Mouse (Mus musculus) spleen, adult 18-20 months (tissue): Measurements from ENCODE around the gene Ftsj3.

ENCODE experiments used
- DNase-seq, 2 experiments: peaks; one replicate each; pipeline ENCODE4 v3.0.0; 2022; ENCODE audit warnings: mixed read lengths in 2 of 2

Gene Ftsj3

GRCm38 (mm10) chr11:106255685-106256451, at the start of gene Ftsj3, which contains the start of gene Psmc5:
Ftsj3 (minus strand) TSS chr11:106256079.
Psmc5 (plus strand) TSS chr11:106256154.
- DNase-seq = peak; percentile 94 to 99

DNA sequence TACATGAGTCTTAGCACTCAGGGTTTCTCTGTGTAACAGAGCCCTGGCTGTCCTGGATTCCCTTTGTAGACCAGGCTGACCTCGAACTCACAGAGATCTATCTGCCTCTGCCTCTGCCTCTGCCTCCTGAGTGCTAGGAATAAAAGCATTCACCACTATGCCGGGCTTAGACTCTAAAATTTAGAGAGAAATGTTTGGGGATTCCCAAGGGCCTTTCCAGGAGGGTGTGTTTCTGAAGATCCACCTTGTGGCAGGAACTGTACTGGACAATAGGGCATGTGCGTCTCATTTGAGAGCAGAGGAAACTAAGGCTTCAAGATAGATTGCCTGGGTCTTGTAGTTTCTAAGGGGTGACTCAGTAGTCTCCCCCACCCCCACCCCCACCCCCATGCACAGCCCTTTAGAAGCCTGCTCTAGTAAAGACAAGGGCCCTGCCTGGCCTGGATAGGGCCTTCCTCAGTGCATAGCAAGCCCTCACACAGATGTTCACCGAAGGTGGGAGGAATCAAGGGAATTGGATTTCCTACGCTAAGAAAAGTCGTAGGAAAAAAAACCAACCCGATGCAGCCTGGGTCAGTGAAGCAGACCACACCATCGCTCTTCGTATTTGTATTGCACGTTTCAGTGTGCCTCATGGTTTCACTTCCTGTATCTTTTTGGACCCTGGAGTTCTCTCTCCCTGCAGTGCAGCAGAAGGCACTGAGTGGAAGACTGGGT, 49.6 kb upstream of the Ftsj3 start:
- DNase-seq = peak; percentile 40 to 51

DNA sequence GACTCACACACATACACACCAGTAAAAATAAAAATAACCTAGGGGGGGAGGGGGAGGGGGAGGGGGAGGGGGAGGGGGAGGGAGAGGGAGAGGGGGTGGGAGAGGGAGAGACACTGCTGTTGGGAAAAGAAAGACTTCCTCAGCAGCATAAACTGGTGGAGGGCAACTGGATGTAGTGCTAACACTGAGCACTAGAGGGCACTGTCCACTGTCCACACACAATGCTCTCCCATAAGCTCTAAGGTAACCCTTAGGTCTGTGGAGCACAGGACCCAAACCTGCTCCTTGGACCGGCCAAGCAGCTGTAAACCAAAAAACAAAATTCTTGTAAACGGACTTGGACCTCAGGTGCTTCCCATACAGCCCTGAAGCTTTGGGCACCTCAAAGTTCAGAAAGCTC, 46.8 kb upstream of the Ftsj3 start:
- DNase-seq = peak; percentile 57 to 77

- DNase-seq = no peak
Measured at GRCm38 (mm10) chr11:106301765-106302164, 45.9 kb upstream of the Ftsj3 start, which contains the start of gene Gh. Gh (minus strand) TSS chr11:106301865.

- no peak for DNase-seq
Measured at GRCm38 (mm10) chr11:106291861-106292260, 36.0 kb upstream of the Ftsj3 start.

DNA sequence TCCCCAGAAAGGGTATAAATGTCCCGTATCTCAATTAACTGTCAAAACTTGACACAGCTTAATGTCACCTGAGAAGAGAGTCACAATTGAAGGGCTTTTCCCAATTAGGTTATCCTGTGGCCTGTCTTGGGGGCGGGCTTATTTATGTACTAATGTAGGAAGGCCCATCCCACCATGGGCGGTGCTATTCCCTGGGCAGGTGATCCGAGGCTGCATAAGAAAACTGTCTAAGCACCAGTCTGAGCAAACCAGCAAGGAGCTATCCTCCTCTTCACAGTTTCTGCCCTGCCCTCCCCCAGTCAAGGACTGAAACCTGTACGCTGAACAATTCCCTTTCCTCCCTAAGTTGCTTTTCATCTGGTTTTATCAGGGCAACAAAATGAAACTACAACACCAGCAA, 34.5 kb upstream of the Ftsj3 start:
- DNase-seq = no peak

DNA sequence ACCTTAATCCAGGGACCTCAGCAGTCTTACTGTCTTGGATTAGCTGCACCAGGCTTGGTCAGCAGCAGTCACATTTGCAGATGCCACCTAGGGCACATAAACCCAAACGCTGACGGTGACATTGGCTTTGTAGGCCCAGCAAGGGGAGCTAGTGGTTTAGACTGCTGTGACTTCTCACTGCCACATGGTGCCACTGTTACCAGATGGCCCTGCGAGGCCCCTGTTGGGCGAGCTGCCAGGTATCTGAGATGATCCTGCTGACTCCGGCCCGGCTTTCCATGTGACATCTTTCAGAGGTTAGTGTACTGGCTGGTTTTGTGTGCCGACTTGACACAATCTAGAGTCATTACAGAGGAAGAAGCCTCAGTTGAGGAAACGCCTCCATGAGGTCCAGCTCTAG, 33.5 kb upstream of the Ftsj3 start:
- no peak for DNase-seq

- no peak for DNase-seq
Measured at GRCm38 (mm10) chr11:106286987-106287386, 31.1 kb upstream of the Ftsj3 start.

- DNase-seq = no peak
Measured at GRCm38 (mm10) chr11:106286206-106286605, 30.3 kb upstream of the Ftsj3 start.

GRCm38 (mm10) chr11:106284126-106284525, 28.2 kb upstream of the Ftsj3 start:
- no peak for DNase-seq

- DNase-seq = no peak
Measured at GRCm38 (mm10) chr11:106283371-106283770, 27.5 kb upstream of the Ftsj3 start.

DNA sequence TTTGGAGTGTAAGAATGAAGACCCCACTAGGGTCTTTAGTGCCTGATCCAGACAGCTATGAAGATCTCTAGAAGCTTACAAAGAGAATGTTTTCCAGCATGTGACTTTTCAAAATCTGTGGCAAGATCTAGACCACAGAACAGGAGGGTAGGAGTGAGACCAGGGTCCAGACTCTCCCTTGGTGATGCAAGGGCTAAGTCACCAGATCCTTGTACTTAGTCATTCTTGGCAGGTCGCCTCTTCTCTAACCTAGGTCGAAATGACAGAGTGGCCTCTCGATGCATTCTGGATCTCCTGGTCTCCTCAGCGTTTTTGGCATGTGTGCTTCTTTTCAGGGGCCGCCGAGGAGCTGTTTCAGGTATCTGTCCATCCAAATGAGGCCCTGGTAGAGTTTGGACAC, 26.6 kb upstream of the Ftsj3 start:
- DNase-seq = no peak

GRCm38 (mm10) chr11:106276454-106276853, 20.6 kb upstream of the Ftsj3 start, which contains the start of gene Tcam1:
Tcam1 (plus strand) TSS chr11:106276672.
- DNase-seq = peak; percentile 84 to 95

DNA sequence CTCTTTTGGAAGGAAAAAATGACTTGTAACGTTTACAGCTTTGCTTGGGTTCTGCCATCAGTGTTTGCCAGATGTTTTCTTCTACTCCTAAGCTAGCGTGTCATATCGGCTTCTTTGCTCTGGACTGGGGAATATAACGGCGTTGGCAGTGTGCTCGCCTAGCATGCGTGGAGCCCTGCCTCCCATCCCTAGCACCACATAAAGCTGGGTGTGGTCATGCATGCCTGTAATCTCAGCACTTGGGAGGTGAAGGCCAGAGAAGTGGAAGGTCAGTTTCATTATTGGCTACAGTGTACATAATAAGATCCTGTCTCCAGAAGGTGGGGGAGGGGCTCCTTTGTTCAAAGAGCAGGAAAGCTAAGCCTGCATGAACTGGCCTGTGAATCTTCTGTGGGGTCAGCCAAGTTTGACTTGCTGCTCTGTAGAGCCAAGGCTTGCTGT, 19.1 kb upstream of the Ftsj3 start:
- no peak for DNase-seq

DNA sequence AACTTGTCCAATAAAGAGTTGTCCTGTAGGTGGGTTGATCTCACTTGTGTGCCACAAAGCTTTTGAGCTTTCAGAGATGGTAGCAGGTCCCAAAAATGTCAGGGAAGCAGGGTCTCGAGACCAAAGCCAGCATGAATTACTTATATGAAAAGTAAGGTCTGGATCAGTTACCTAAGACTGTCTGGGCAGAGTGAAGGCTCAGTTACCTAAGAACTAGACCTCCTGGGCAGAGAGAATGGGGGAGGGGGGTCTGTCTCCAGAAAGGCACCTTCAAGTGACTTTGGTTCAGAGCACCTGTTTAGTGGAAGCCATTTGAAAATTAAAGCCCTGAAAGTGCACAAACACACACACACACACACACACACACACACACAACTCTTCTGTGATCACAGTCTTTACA, 18.5 kb upstream of the Ftsj3 start:
- no peak for DNase-seq

GRCm38 (mm10) chr11:106273811-106274210, 17.9 kb upstream of the Ftsj3 start:
- DNase-seq = no peak

DNA sequence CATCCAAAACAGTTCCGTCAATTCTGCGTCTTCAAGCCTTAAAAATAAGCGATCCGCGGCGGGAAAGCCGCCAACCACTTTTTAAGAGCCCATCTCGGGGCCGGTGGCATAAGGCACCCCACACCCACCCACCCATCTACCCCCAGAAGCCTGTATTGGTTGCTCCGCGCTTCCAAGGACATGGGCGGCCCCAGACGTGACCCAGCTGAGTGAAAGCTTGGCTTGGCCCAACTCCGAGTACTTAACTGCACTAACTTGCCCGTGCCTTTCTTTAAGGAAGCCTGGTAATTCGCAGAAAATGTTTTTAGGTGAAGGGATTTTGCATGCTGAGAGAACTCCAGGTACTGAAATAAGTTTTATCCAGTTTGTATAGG, 17.4 kb upstream of the Ftsj3 start:
- DNase-seq = no peak

DNA sequence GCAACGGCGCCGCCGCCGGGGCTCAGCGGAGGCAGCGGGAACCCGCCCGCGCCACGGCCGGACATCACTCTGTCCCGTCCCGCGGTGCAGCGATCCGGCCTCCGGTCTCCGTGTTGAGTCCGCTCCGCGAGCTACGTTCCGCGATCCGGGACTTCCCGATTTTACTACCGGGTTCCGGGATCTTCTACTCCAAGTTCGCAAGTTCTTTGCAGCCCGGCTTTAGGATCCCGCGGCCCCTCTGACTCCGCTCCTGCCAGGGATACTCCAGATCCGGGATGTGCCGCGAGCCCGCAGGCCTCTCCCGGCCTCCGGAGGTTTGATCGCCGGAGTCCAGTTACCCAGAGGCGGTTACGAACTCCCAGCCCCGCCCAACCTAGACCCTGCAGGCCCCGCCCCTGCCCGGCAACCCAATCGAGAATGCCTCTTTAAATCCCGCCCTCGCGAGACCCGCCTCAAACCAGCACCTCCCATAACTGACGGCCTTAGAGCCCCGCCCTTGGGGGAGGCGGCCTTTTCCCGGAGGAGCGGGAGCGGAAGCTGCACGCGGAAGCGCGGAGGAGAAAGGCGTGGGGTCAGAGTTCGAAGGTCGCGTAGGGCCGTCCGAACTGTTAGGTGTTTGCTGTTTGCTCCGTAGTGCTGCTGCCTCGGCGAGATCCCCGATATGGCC, 16.9 kb upstream of the Ftsj3 start, which contains the start of gene Smarcd2:
TSS of gene Smarcd2 (minus strand) at position 329 of the 667 bp plus-strand sequence.
- DNase-seq = peak; percentile 98 to 99

GRCm38 (mm10) chr11:106271794-106272643, 16.1 kb upstream of the Ftsj3 start:
- peak; percentile 52 to 61 for DNase-seq

- no peak for DNase-seq
Measured at GRCm38 (mm10) chr11:106271131-106271793, 15.4 kb upstream of the Ftsj3 start.

DNA sequence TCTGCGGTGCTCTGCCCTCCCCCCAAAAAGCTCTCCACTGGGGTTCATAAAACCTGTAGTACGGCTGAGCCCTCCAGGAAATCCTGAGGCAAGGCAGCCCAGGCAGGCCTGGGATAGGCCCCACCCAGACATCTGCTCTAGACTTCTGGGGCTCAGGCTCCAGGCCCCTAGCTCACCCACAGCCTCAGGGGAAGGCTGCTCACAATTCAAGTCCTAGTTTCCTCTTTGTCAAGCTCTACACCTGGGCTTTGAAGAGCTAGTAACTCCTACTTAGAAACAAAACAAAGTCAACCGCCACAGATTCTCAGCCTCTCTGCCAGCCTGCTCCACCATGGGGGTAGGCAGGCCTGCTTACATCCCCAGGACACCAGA, 13.2 kb upstream of the Ftsj3 start:
- no peak for DNase-seq
